Mouse (Mus musculus) forebrain, embryonic 14.5 days (tissue): ENCODE data around the gene Procr. TPM values are rescaled to one million over a fixed set of nuclear protein-coding genes. Genes with fewer than 3 reads are reported as not detected.

ENCODE experiments used
- ATAC-seq: fragments of 200-750 bp; cut with Nextera tagmentation; 2 replicates; pipeline ENCODE4 v1.8.0; 2017; ENCODE audit warnings: mild to moderate bottlenecking, moderate library complexity
- DNase-seq: peaks from one replicate; pipeline ENCODE4 v3.0.0-alpha.2; 2015; ENCODE audit warnings: low spot score
- H3K27ac ChIP-seq: fragments of 300-500 bp; sonication (generic); 2 replicates; pipeline ENCODE4 v1.5.1; 2014; ENCODE audit warnings: low read depth, mild to moderate bottlenecking, control low read depth, low read length, moderate library complexity
- H3K27me3 ChIP-seq: fragments of 300-500 bp; sonication (generic); replicated peaks from 2 replicates; pipeline ENCODE4 v1.6.1; 2014; ENCODE audit warnings: low read length, control low read depth, mixed read lengths; ENCODE audit not compliant: control insufficient read depth, insufficient read depth
- H3K36me3 ChIP-seq: fragments of 300-500 bp; sonication (generic); 2 replicates; pipeline ENCODE4 v1.6.1; 2014; ENCODE audit warnings: low read length, control low read depth; ENCODE audit not compliant: control insufficient read depth, insufficient read depth
- H3K4me1 ChIP-seq: fragments of 300-500 bp; sonication (generic); 2 replicates; pipeline ENCODE4 v1.6.1; 2014; ENCODE audit warnings: antibody characterized with exemption, low read length, control low read depth; ENCODE audit not compliant: control insufficient read depth, insufficient read depth
- H3K4me2 ChIP-seq: fragments of 300-500 bp; sonication (generic); 2 replicates; pipeline ENCODE4 v1.6.1; 2014; ENCODE audit warnings: mild to moderate bottlenecking, control low read depth, low read length
- H3K4me3 ChIP-seq: fragments of 300-500 bp; sonication (generic); 2 replicates; pipeline ENCODE4 v1.5.1; 2014; ENCODE audit warnings: low read depth, low read length, control low read depth
- H3K9ac ChIP-seq: fragments of 300-500 bp; sonication (generic); 2 replicates; pipeline ENCODE4 v1.6.1; 2014; ENCODE audit warnings: mild to moderate bottlenecking, low read length, control low read depth, moderate library complexity
- H3K9me3 ChIP-seq: fragments of 300-500 bp; sonication (generic); replicated peaks from 2 replicates; pipeline ENCODE4 v1.6.1; 2016; ENCODE audit warnings: low read length, control low read depth, mixed read lengths; ENCODE audit not compliant: control insufficient read depth
- WGBS: fragments of 180-500 bp; shearing (Covaris S2); extraction: QIAGEN DNeasy Blood & Tissue Kit; methylation state at CpG from one replicate; pipeline ENCODE4 v1.1.7; 2014; 5-methylcytosine and 5-hydroxymethylcytosine counted together
- polyA plus RNA-seq: library from polyadenylated mRNA; unstranded; fragments of >200 nt; fragmentation: Nextera tagmentation; extraction: Ambion mirVana; gene quantifications from 2 replicates; pipeline ENCODE4 v1.2.1, GENCODE M21; 2014

Gene Procr
- polyA plus RNA-seq: 2.2 and 4.3 TPM in 2 replicates

DNA sequence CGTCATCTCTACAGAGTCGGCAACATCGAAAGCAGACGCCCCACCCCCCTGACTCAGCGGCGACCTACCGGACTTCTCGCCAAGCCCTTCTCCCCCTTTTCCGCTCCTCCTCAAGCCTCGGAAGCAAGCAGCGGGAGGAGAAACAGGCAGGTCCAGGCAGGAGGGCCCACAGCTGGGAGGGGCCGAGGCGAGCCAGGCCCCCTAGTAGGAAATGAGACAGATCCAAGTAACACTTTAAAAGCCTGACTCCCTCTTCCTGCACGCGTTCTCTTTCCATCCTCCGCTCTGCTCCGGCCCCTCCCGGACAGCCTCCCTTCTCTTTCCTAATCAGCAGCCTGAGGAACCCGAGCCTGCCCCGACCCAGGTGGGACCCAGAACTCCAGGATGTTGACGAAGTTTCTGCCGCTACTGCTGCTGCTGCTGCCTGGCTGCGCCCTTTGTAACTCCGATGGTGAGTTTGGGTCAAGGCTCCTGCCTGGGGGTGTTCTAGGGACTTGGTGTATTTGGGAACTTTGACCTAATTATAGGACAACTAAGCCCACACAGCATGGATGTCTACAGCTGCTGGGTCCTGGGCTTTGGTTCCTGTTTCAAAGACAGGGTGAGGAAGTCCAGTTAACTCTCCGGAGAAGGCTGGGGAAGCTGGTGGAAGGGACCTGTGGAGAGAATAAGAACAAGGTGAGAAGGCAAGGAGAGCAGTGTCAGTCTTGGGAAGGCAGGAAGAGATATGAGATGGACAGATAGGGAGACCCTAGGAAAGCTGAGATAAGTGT lies at the start of gene Procr:
TSS of gene Procr (plus strand) at position 104 of the 773 bp plus-strand sequence.
- WGBS: 5% methylated on average over 25 of the region's 25 CpGs
- peak within 1 kb of the TSS; percentile 17; the same call in 1 of the 2 replicates for H3K9ac ChIP-seq
- no peak for DNase-seq

DNA sequence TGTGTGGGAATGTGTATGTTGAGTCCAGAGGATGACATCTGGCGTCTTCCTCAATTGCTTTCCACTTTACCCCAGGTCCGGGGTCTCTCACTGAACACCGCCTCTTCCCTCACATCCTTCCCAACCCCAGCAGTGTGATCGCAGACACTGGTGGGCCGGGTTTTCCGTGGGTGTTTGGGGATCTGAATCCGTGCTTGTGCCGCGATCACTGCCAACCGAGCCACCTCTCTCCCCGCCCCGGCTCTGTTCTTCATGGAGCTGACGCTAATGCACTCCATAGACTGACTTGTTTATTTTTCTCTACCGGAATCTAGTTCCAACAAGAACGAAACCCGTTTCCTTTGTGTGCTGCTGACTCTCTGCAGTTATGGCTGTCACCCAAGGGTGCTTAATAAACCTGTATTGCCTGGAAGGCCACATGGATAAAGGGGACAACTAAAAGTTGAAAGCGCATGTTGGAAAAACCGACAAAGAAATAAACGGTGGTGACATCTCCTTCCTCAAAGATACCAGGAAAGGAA lies 49.5 kb upstream of the Procr start:
- no peak overlapping the region for H3K9ac ChIP-seq
- no peak overlapping the region for H3K4me3 ChIP-seq
- no peaks in the 10 kb centered on the region for H3K9me3 ChIP-seq
- no peak overlapping the region for H3K4me2 ChIP-seq
- no peaks in the 10 kb centered on the region for H3K27me3 ChIP-seq
- H3K36me3 ChIP-seq: peaks cover 36% of the 10 kb centered on the region
- WGBS: 91% methylated on average over 19 of the region's 19 CpGs
- ATAC-seq (no peak), DNase-seq (no peak)
- no peaks in the 10 kb centered on the region for H3K4me1 ChIP-seq
- H3K27ac ChIP-seq: no peak overlapping the region

More for the DNA sequence above, at the start of gene Procr:
- H3K4me3 ChIP-seq: peak within 1 kb of the TSS; percentile 13
- no peaks in the 10 kb centered on the region for H3K36me3 ChIP-seq
- H3K4me2 ChIP-seq: peak within 1 kb of the TSS; percentile 44
- H3K4me1 ChIP-seq: no peaks in the 10 kb centered on the region
- 0 out of 2 replicates have a peak, but pooled peaks cover 4% of the 10 kb centered on the region for H3K27me3 ChIP-seq
- ATAC-seq: no peak
- no peak within 1 kb of the TSS for H3K27ac ChIP-seq
- no peaks in the 10 kb centered on the region for H3K9me3 ChIP-seq

DNA sequence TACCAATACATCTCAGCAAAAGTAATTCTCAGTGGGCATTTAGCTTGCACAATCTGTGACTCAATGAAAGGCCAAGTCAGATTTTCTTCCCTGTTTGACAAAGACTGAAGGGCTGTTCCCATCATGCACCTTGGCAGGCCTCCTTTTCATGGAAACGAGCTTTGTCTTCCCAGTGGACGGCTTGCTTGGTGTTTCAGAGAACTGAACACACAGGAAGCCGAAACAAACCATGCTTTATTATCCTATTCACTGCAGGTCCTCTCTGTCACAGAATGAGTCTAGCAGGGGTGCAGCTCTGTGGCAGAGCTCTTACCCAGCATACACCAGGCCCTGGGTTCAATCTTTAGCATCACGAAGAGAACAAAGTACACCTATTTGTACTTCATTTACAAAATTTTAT lies 47.3 kb upstream of the Procr start:
- Histone ChIP-seq H3K4me1 (no peaks in the 10 kb centered on the region), H3K27me3 (no peaks in the 10 kb centered on the region), H3K9me3 (no peaks in the 10 kb centered on the region), H3K27ac (no peak overlapping the region; the same call in 1 of the 2 replicates), H3K4me3 (no peak overlapping the region), H3K4me2 (no peak overlapping the region), H3K36me3 (peaks cover 43% of the 10 kb centered on the region), H3K9ac (no peak overlapping the region)
- DNase-seq (peak; percentile 36), ATAC-seq (no peak)
- WGBS: 5% methylated on average over 4 of the region's 4 CpGs

DNA sequence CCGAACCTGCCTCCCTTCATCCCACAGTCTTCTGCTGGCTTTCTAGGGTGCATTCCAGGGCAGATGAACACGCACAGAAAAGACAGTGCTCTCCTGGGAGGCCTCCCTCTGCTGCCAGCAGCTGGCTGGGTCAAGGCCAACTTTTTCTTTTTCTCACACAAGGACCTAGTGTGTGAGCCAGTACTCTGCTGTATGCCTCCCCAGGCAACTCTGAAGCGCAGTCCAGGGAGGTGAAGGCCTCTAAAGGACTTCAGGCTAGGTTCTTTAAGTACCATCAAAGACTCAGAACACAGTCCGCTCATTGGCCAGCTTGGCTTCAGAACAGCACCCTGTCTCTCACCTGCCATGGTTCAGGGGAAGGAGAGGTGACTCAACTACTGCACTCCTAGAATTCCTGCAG lies 43.7 kb upstream of the Procr start:
- H3K27ac ChIP-seq: no peak overlapping the region
- H3K4me3 ChIP-seq: no peak overlapping the region
- DNase-seq: peak; percentile 10
- no peak for ATAC-seq
- no peak overlapping the region for H3K9ac ChIP-seq
- no peak overlapping the region for H3K4me2 ChIP-seq
- no peaks in the 10 kb centered on the region for H3K9me3 ChIP-seq
- H3K4me1 ChIP-seq: no peaks in the 10 kb centered on the region
- H3K36me3 ChIP-seq: peaks cover 64% of the 10 kb centered on the region
- H3K27me3 ChIP-seq: no peaks in the 10 kb centered on the region
- WGBS: 68% methylated on average over 4 of the region's 4 CpGs

DNA sequence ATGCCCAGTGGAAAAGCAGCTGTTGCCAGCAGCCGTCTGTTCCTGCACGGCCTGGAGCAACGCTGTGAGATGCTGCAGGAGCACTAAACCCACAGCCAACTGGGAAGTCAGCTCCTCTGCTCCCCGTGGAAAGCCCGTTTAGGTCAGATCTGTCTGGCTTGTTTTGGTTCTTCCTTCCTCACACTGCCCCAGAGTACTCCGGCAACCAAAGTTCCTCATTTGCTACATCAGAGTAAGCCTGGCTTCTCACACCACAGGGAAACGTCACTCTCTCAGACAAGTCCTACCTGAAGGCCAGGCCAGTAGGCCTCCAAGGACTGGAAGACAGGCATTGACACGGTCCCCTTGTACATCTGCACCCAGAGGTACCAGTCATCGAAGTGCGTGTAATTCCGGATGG lies 40.4 kb upstream of the Procr start:
- Histone ChIP-seq H3K4me2 (no peak overlapping the region), H3K9ac (no peak overlapping the region), H3K4me3 (no peak overlapping the region), H3K27me3 (no peaks in the 10 kb centered on the region), H3K9me3 (no peaks in the 10 kb centered on the region), H3K27ac (no peak overlapping the region), H3K4me1 (no peaks in the 10 kb centered on the region), H3K36me3 (peaks cover 76% of the 10 kb centered on the region)
- ATAC-seq: no peak
- 87% methylated on average over 11 of the region's 11 CpGs for WGBS
- DNase-seq: no peak

DNA sequence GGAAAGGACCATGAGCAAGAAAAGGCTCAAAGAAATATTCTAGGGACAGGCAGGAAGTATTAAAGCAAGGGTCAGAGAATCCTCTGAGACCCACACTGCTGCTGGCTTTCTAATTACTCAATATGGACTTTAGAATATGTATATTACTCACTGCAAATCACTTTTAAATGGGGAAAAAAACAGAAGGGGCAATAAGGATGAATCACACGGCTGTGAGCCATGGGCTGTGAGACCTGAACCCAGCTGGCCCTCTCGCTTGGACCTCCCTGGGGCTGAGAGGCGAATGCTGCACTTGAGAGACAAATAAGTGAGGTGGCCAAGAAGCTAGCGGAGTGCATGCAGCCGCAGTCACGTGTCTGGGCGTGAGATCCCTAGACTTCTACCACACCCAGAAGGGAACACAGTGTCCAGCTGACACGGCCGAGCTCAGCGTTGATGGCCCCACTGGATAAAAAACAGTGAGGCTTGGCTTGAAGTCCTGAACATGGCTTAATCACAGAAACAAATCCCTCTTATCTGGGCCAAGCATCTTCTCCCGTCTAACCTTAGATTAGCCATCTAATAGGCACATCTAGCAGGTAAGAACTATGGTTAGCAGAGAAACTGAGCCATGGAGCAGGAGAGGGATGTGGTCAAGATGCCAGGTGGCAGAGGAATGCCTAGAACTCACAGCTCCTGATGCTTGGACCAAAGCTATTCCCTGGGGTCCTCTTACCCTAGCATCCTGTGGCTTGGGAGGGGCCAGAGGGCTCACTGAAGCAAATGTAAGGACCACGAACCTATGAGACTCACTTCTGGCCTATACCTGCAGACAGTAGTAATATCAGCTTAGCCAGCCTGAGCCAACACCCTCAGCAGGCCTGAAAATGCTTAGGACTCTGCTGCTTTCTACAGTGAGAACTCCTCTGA lies 33.6 kb upstream of the Procr start:
- H3K27ac ChIP-seq: no peak overlapping the region
- DNase-seq: no peak
- no peak overlapping the region for H3K4me2 ChIP-seq
- no peaks in the 10 kb centered on the region for H3K4me1 ChIP-seq
- 90% methylated on average over 12 of the region's 12 CpGs for WGBS
- peaks cover 71% of the 10 kb centered on the region for H3K36me3 ChIP-seq
- H3K4me3 ChIP-seq: no peak overlapping the region
- no peak for ATAC-seq
- H3K27me3 ChIP-seq: no peaks in the 10 kb centered on the region
- H3K9ac ChIP-seq: no peak overlapping the region
- H3K9me3 ChIP-seq: no peaks in the 10 kb centered on the region

DNA sequence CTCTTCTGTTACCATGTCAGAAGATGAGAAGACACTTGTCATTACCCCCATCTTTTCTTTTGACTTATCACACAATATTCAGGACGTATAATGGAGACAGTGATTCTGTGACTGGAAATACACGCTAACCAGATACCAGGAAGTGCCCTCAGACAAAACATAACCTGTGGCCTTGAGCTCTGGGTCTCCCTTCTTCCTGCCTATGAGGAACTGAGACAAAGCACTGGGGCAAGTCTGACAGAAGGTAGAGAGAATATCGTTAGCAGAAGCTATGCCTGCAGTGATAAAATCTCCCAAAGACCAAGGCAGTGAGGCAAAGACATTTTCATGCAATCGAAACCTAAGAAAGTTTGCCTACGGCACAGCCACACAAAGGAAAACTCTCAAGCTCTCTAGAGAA lies 30.3 kb upstream of the Procr start:
- 89% methylated on average over 5 of the region's 5 CpGs for WGBS
- peaks cover 54% of the 10 kb centered on the region for H3K36me3 ChIP-seq

DNA sequence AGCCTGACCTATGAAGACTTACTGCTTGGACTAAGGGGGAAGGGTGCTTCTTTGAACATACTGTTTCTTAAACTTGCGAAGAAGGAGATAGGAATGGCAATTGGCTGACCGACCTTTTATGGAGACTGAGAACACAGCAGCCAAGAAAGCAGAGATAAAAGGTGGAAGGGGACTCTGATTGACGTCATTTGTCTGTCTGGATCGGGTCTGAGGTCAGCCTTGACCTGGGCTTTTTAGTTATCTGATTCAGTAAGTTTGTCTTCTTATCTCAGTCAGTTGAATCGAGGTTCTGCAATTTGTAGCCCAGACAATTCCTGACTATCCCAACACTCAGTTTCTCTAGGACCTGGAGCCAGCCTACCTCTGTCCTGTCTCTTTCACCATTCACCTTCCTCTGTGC lies 26.9 kb upstream of the Procr start:
- Histone ChIP-seq H3K27me3 (no peaks in the 10 kb centered on the region), H3K4me2 (no peak overlapping the region), H3K4me3 (no peak overlapping the region), H3K36me3 (peaks cover 34% of the 10 kb centered on the region; the same call in 1 of the 2 replicates), H3K9ac (no peak overlapping the region), H3K9me3 (no peaks in the 10 kb centered on the region), H3K27ac (no peak overlapping the region), H3K4me1 (peaks cover 8% of the 10 kb centered on the region)
- DNase-seq (no peak), ATAC-seq (no peak)
- WGBS: 91% methylated on average over 5 of the region's 5 CpGs

More for the DNA sequence above, 30.3 kb upstream of the Procr start:
- Histone ChIP-seq H3K4me1 (no peaks in the 10 kb centered on the region), H3K9me3 (no peaks in the 10 kb centered on the region), H3K4me3 (no peak overlapping the region), H3K9ac (no peak overlapping the region), H3K4me2 (no peak overlapping the region), H3K27ac (no peak overlapping the region), H3K27me3 (no peaks in the 10 kb centered on the region)
- no peak for DNase-seq
- ATAC-seq: no peak
